Mouse (Mus musculus): ENCODE measurements around the gene Gfap.

- TF ChIP-seq MAFK (IDR thresholded peaks at IDR 0.05; ENCODE audit: insufficient read depth, low read depth, low read length) (no peak), CHD2 (IDR thresholded peaks at IDR 0.05; ENCODE audit: low read depth, low read length) (no peak), HCFC1 (IDR thresholded peaks at IDR 0.05; ENCODE audit: borderline replicate concordance, insufficient read depth, low read length) (no peak), ZC3H11A (IDR thresholded peaks at IDR 0.05; ENCODE audit: borderline replicate concordance, low read depth, low read length) (no peak), ZNF384 (IDR thresholded peaks at IDR 0.05; ENCODE audit: low read depth, low read length) (no peak)
These were observed 10.6 kb downstream of the Gfap start for GRCm38 (mm10) chr11:102890096-102890495.

All from ES-E14 (cell line).